Mouse (Mus musculus) natural killer cell, adult 2 months (primary cell): ENCODE data around the gene Trappc4.
"Not testable (repeated sequence)": the region's sequence is repeated elsewhere in the genome, so short reads cannot be mapped to it uniquely, and the experiment has no call there.

ENCODE experiments used
- DNase-seq, 2 experiments: peaks; one replicate each; pipeline ENCODE4 v3.0.0; 2022; ENCODE audit warnings: low spot score in 2 of 2

Trappc4 gene

DNA sequence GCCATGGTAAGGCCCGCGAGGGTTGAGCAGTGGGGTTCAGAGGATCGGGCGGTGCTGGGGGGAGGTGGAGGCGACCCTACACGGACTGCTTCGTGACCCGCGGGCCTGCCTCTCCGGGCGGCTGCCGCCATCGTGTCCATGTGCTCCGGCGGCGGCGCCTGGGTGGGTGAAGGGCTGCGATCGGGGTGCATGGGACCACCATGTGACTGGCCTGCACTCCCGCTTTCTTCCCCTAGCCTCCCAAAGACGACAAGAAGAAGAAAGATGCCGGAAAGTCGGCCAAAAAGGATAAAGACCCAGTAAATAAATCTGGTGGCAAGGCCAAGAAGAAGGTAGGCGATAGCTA is 325 bp upstream of the Trappc4 start:
- no peak for DNase-seq

DNA sequence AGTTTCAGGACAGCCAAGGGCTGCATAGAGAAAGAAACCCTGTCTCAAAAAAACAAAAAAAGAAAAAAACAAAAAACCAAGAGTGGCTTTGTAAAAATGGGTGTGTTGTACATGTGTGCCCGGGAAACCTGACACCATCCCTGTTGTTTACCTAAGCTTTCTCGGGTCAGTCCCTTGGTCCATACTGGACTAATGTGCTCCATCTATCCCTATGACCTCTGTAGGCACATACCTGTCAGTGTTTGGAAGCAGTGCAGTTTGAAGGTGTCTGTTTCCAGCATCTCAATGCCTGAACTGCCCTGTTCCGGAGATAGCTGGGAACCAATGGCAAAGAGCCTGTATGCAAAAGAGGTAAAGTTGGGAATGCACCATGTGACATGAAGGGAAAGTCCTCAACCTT is 2.4 kb downstream of the Trappc4 start:
- no peak for DNase-seq

DNA sequence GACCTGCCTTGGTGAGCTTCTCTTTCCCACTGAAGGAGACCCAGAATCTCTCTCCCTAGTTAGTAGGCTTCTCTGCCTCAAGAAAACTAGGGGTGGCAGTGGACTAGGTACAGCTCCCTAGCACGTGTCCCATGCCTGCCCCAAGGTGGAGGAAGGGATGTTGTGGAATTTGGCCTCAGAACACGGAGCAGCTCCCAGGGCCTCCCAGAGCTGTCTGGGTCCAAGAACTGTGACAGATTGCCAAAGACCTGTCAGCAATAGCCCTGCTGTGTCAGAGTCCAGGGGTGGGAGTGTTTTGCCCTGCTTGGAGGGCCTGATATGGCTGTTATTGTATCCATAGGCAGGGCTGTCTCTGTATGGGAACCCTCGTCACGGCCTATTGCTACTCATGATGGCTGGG is 6.3 kb downstream of the Trappc4 start:
- DNase-seq = no peak

GRCm38 (mm10) chr9:44399795-44400114 is 7.6 kb downstream of the Trappc4 start:
- no peak for DNase-seq

GRCm38 (mm10) chr9:44399114-44399794 is 8.1 kb downstream of the Trappc4 start:
- DNase-seq = no peak

DNA sequence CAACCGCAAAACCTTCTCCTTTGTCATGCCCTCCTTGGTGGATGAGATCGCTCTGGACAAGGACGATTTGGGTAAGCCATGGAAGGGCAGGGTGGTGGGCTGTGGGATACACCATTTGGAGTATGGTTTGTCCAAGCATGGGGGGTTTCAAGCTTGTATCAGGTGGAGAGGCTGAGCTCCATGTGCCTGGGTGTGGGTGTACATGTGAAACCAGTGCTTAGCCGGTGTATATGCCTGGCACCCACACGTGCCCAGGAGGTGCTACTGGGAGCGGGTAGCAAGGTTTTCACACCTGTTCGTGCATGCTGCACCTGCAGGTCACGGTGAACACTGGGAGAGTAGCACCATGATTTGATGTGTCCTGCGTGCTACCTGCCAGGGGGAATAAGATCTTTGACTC is 8.8 kb downstream of the Trappc4 start:
- no peak for DNase-seq

GRCm38 (mm10) chr9:44398087-44398486 is 9.3 kb downstream of the Trappc4 start:
- DNase-seq = no peak

- peak; percentile 97 to 99 for DNase-seq
Measured at GRCm38 (mm10) chr9:44396684-44397411, 10.6 kb downstream of the Trappc4 start, which contains the start of gene Slc37a4. Gene Slc37a4 (plus strand): TSS chr9:44396852.

DNA sequence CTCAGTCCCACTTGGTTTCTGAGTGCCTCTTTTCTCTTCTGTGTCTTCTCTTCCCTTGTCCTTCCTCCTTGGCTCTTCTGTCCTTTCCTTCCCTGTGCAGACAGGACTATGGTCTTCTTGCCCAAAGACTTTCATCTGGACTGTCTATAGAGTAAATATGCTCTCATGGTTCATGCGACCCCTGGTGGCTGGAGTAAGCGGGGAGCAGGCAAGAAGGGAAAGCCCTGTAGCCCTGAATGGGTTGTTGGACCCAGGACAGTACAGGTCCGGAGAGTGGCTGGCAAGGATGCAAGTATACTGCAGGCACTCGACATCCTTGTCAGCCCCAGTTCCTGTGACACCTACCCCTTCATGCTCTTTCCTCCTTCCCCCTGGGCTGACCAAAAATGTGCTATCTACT is 15.9 kb downstream of the Trappc4 start:
- DNase-seq = peak; percentile 66 to 78

DNA sequence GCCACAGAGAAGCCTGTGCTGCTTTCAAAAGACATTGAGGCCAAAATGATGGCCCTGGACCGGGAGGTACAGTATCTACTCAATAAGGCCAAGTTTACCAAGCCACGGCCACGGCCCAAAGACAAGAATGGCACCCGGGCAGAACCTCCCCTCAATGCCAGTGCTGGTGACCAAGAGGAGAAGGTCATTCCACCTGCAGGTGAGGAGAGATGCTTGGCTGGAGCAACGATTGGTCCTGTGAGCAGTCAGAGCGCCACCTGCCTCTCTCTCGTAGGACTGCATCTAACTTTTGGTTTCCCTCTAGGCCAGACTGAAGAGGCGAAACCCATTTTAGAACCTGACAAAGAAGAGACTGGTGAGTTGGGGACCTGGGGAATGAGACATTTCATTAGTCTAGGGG is 18.1 kb downstream of the Trappc4 start:
- peak; percentile 46 to 61 for DNase-seq

GRCm38 (mm10) chr9:44387221-44387620 is 20.2 kb downstream of the Trappc4 start:
- DNase-seq = no peak

DNA sequence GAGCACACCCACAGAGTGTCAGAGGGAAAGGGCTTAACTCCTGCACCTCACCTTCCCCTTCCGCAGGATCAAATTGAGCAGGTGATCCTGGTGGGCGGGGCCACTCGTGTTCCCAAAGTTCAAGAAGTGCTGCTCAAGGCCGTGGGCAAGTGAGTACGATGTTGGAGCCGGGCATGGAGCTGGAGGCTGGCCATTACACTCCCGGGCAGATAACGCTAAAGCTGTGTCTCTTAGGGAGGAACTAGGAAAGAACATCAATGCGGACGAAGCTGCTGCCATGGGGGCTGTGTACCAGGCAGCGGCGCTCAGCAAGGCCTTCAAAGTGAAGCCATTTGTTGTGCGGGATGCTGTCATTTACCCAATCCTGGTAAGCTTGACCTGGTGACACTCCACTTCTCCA is 22.8 kb downstream of the Trappc4 start:
- no peak for DNase-seq

GRCm38 (mm10) chr9:44379862-44380261 is 27.5 kb downstream of the Trappc4 start:
- no peak for DNase-seq

DNA sequence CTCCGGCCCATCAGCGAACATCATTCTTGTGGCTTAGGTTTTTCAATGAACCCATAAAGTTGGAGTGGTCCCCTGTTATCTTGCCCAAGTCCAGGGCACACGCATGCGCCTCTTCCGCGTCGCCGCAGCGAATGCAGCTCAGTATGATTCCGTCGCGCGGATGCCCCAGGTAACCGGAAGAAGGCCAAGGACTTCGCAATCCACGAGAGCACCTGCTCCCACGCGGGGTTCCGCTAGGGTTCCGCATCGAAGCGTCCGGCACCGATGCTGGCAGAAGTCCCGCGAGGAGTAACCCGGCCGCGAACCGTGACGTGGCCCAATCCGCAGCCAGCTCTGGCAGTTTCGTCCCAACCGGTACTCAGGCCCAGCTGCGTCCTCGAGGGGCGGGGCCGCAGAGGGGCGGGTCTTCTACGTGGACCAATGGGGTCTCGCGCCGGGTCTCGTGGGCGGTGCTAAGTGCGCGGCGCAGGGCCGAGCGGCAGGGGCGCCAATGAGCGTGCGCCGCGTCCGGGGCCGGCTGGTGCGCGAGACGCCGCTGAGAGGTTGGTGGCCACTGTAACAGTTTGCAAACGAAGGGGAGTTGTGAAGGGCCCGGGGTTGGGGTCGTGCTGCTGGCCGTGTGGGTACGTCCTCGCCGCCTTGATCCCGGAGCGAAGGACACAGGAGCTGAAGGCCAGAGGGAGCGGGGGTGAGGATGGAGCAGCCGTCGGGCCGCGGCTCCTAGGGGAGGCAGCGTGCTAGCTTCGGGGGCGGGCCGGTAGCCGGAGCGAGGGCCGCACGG is 28.2 kb downstream of the Trappc4 start, which contains the start of gene Hyou1:
Gene Hyou1, plus strand, starts transcription at position 437 of the 781 bp plus-strand sequence.
- peak; percentile 100 for DNase-seq

DNA sequence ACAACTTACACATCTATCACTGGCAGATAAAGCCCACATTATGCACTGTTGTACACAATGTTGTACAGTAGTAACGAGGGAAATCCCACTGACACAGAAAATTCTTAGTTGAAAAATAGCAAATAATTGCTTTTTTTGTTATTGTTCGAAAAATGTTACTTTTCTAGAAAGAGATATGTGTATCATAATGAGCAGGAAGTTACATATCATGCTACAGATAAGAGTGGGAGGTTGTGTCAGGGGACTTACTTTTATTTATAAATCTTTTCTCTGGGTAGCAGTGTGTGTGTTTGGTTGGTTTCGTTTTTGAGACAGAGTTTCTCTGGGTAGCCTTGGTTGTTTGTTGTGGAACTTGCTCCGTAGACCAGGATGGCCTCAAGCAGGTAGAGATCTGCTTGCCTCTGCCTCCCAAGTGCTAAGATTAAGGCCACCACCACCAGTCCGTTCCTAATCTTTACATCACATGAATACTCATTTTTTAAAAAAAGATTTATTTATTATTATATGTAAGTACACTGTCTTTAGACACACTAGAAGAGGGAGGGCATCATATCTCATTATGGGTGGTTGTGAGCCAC is 29.2 kb downstream of the Trappc4 start:
- DNase-seq = no peak

DNA sequence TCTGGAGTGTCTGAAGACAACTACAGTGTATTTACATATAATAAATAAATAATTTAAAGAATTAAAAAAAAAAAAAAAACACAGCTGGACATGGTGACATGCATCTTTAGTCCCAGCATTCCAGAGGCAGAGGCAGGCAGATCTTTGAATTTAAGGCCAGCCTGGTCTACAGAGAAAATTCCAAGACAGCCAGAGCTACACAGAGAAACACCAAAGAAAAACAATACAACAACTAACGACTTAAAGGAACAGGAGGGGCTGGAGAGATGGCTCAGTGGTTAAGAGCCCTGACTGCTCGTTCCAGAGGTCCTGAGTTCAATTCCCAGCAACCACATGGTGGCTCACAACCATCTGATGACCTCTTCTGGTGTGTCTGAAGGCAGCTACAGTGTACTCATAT is 30.1 kb downstream of the Trappc4 start:
- DNase-seq = not testable (repeated sequence)

DNA sequence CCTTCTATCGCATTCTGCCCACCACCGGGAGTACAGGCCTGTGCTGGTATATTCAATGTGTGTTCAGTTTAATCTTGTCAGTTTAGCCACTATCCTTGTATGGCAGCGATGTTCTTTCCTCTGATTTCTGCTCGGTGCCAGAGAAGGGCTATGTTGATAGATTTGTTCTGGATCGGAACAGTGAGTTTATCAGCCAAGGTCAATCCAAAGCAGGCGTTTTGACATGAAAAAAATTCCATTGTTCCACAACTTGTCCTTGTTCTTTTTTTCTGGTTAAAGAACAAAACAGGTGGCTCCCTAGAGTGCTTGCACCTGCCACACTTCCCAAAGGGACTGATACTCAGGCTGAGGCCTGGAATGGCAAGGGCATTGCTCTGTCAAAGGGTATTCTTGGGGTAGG is 31.3 kb downstream of the Trappc4 start:
- no peak for DNase-seq

DNA sequence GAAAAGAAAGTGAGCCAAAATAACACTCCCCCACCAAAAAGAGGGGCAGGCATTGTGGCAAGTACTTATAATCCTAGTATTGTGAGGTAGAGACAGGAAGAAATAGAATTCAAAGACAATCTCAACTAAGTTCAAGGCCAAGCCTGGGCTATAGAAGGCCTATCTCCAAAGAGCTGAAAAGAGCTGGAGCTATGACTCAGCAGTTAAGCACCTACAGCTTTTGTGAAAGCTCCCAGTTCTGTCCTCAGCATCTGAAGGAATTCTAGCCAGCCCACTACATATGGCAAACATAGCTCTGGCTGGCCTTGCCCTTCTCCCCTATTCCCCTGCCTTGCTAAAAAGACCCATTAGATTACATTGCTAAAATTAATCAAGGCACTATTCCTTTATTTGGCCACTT is 34.0 kb downstream of the Trappc4 start:
- no peak for DNase-seq

GRCm38 (mm10) chr9:44364480-44364879 is 42.9 kb downstream of the Trappc4 start:
- peak in 1 of 2 experiments; percentile 48 for DNase-seq

- DNase-seq = not testable (repeated sequence)
Measured at GRCm38 (mm10) chr9:44361931-44362330, 45.5 kb downstream of the Trappc4 start.

GRCm38 (mm10) chr9:44361190-44361917 is 46.0 kb downstream of the Trappc4 start, which contains the start of gene Vps11:
Gene Vps11 (minus strand): TSS chr9:44361670.
- peak; percentile 95 to 97 for DNase-seq

DNA sequence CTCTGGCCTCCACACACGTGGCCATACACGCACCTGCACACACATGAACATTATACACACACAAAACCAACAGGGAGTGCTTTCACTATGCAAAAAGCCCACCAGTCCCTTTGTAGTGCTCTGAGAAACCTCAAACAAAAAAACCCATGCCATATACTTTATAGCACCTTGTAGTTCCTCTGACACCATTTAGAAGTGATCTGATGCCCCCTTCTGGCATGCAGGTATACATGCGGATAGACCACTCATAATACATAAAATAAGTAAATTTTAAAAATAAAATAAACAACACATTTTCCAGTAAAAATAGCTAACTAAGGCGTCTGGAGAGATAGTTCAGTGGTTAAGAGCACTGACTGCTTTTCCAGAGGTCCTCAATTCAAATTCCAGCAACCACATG is 50.2 kb downstream of the Trappc4 start:
- DNase-seq = peak in 1 of 2 experiments; percentile 31
